Mouse (Mus musculus): ENCODE measurements around the gene Sema3f.

DNA sequence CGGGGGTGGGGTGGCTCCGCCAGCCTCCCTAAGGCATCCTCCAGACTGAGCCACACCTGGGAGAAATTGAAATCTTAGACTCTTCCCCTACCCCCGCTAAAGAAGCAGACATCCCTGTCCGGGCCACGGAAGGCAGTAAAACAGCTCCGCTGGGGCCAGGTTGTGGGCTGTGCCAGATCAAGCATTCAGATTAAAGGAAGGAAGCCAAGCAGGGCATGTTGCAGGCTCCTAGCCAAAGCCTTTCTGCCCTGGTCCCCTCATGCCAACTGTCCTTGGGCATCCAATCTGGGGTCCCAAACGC lies 25.9 kb upstream of the Sema3f start:
- TF ChIP-seq EP300 (IDR thresholded peaks at IDR 0.05; ENCODE audit: low read depth) (no peak), CTCF (IDR thresholded peaks at IDR 0.05; ENCODE audit: low read depth) (no peak)
